Mouse (Mus musculus): ENCODE data around the gene Runx1. TPM values are rescaled to one million over a fixed set of nuclear protein-coding genes. Genes with fewer than 3 reads are reported as not detected.

Gene Runx1
- total RNA-seq (2021), result 1 to 10 TPM; 2.5 to 3.8 TPM
- long read RNA-seq, experiment 1, partial matches to known transcripts, result 1 of 1 reads
- long read RNA-seq, experiment 1, other reads (novel, unspliced or antisense), result 0 of 1 reads
- long read RNA-seq, experiment 2, transcript Runx1-203 (6 exons, 1,985 nt), result major isoform, 5 of 6 reads
- long read RNA-seq, experiment 2, partial matches to known transcripts, result 0 of 6 reads
- long read RNA-seq, experiment 2, other reads (novel, unspliced or antisense), result 1 of 6 reads

DNA sequence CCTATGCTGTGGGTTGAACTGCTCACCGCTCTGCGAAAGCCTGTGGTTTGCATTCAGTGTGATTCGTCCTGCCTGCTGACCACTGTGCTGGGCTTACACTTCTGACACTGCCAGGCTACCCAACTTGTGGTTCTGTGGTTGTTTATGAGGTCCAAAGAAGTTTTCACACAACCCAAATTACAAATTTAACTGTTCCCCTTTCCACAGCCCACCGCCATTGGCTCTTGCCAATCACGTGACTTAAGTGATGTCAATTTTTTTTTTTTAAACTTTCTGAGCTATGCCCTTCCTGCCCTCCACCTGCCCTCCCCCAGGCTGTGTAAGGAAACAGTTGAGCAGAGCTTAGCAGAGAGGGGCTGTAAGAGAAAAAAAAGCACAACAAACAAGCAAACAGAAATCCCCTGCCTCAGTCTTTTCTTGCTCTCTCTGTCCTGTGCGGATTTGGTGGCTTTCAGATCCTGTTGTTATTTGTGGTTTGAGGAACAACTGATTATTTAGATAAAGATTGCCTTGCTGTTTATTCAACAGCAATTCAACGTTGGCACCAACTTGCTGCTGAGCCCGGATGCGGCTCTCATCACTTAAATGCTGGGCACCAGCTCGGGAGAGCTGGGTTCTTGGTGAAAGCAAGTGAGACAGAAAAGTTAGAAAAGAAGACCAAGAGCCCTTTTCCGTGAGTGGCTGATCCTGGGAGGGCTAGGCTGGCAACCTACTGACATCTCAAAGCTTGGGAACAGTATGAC lies at the start of gene Runx1:
Runx1 (minus strand) TSS at position 242 of the 743 bp plus-strand sequence.
- peak; percentile 7 for DNase-seq (ENCODE audit: low spot score)

DNA sequence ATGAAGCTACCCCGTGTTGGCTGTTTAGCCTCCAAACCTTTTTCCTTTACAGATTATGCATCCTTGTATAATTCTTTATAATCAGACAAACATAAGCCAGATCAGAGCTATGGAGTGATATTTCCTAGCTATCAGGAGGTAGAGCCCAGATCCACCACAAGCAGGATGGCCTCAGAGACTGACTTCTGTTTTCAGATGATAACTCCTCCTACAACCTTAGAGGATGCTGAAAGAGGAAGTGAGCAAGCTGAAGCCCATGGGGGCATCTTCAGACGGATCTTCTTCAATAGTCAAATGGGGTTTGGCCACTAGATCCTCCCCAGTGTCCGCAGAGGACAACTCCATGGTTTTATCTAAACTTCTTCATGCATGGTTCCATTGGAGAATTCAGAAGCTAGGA lies 48.1 kb upstream of the Runx1 start:
- DNase-seq (ENCODE audit: low spot score), result no peak

GRCm38 (mm10) chr16:92871728-92872127 lies 45.8 kb upstream of the Runx1 start:
- DNase-seq (ENCODE audit: low spot score), result no peak

DNA sequence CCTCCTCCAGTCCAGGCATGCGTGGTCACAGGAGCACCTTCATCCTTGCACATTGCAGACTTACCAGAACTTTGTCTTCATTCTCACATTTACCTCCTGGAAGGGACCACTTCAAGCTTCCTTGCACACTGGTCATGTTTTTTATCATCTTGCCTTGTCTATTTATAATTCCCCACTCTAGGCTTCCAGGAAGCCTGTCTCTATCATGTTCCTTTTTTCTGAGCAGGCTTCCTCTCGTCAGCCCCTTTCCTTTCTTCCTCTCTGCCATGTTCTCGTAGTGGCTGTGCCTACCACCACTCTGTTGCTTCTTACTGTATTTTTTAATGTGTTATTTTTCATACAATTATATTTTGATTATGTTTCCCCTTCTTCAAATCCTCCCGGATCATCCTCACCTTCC lies 42.6 kb upstream of the Runx1 start:
- DNase-seq (ENCODE audit: low spot score), result no peak

DNA sequence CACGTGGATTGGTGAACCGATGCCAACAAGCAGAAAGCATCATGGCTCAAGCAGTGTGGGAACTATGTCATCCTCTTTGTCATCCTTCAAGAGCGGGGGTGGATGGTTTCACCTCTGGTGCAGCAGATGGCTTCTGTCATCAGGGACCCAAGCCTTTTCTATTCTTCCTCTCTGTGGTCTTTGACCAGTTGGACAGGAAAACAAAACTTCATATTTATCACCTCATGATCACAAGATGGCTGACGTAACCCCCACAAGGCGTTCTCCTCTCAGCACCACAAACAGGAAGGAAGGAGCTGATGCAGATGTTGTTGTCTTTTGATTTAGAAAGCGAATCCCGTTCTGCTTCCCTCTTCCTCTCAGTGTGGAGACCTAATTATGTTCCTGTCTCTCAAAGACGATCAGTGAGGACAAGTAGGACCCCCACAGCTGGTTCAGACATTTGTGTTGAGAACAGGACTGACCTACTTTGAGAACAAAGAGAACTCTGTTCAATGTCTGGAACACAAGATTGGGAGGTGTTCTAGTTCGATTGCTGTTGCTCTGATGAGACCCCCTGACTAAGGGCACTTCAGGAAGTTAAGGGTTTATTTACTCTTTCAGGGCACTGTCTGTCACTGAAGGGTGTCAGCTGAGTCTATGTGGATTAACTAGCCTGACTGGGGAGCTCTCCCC lies 41.4 kb upstream of the Runx1 start:
- peak; percentile 6 for DNase-seq (ENCODE audit: low spot score)

GRCm38 (mm10) chr16:92865314-92865713 lies 39.4 kb upstream of the Runx1 start:
- DNase-seq (ENCODE audit: low spot score), result no peak

GRCm38 (mm10) chr16:92864191-92864590 lies 38.2 kb upstream of the Runx1 start:
- no peak for DNase-seq (ENCODE audit: low spot score)

DNA sequence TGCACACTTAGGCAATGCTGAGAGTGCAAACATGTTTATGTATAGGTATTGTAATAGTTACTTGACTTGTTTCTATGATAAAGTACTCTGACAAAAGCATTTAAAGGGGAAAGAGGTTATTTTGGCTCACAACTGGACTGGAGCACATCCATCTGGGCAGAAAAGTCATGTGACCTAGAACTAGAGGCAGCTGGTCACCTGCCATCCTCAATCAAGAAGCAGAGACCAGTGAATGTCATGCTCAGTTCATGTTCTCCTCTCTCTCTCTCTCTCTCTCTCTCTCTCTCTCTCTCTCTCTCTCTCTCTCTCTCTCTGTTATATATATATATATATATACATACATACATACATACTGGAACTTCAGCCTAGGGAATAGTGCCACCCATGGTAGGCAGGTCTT lies 37.2 kb upstream of the Runx1 start:
- no peak for DNase-seq (ENCODE audit: low spot score)

DNA sequence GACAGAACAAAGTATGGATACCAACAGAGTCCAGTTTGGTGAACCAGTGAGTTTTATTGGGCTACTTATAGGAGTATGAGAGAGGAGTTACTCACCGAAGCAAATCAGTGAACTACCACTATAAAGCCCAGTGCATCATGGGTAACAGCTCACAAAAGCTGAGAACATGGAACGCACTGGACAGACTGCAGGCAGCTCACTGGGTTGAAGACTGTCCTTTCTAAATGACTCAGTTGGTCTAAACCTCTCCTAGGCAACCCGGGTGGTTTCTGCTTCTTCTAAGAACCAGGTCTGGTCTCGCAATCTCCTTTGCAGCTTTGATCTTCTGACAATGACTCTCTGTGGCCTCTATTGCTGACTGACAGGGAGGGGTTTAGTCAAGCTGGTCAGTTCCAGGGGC lies 36.5 kb upstream of the Runx1 start:
- DNase-seq (ENCODE audit: low spot score), result no peak

GRCm38 (mm10) chr16:92861571-92861970 lies 35.6 kb upstream of the Runx1 start:
- DNase-seq (ENCODE audit: low spot score), result no peak

DNA sequence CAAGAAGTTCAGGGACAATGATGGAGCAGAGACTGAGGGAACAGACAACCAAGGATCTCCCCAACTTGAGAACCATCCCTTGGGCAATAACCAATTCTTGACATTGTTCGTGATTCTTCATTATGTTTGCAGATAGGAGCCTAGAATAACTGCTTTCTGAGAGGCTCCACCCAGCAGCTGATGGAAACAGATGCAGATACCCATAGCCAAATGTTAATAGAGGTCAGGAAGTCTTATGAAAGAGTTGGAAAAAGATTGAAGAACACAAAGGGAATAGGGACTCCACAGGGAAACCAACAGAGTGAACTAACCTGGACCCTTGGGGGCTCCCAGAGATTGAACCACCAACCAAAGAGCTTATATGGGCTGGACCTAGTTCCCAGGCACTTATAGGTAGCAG lies 34.7 kb upstream of the Runx1 start:
- no peak for DNase-seq (ENCODE audit: low spot score)

- DNase-seq (ENCODE audit: low spot score), result no peak
Observed at GRCm38 (mm10) chr16:92856779-92857178, 30.8 kb upstream of the Runx1 start.

- DNase-seq (ENCODE audit: low spot score), result no peak
Observed at GRCm38 (mm10) chr16:92852276-92852675, 26.3 kb upstream of the Runx1 start.

DNA sequence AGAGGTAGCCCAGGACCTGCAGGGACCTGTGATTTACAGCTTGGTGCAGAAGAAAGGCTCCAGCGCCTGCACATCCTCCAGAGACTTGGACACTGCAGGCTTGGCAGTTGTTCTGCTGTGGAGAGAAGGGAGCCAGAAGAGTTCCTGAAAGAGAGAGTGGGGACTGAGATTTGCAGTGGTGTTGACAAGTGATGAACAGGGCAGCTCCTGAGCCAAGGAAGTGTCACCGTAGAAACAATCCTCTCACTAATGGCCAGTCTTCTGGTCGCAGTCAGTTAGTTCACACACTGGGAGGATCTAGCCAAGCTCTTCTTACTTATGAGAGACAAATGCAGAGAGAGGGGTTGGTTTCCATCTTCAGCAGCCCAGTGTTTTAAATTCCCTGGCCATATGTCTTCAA lies 24.5 kb upstream of the Runx1 start:
- no peak for DNase-seq (ENCODE audit: low spot score)

DNA sequence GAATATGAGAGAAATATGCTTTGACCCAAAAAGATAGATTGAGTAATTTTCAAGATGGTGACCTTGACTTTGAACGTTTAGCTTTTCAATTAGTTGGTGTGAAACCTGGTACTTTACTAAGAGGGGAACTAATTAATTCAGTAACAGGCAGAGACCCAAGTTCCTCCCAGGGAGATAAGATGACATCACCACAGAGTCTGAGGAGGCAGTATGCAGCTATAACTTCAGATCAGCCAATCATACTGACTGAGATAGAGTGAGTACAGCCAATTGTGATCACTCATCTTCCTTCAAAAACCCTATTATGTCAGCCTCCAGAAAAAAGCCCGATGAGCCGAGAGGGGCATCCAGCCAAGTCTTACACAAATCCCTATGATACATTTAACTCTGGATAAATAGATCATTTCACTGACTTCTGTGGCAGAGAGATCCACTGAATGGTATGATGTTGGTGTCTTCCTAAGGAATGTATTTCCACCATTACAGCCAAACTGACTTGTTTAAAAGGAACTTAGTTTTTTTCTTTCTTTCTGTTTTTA lies 21.9 kb upstream of the Runx1 start:
- DNase-seq (ENCODE audit: low spot score), result no peak

- no peak for DNase-seq (ENCODE audit: low spot score)
Observed at GRCm38 (mm10) chr16:92845244-92846225, 19.6 kb upstream of the Runx1 start.

GRCm38 (mm10) chr16:92838709-92839108 lies 12.8 kb upstream of the Runx1 start:
- no peak for DNase-seq (ENCODE audit: low spot score)

DNA sequence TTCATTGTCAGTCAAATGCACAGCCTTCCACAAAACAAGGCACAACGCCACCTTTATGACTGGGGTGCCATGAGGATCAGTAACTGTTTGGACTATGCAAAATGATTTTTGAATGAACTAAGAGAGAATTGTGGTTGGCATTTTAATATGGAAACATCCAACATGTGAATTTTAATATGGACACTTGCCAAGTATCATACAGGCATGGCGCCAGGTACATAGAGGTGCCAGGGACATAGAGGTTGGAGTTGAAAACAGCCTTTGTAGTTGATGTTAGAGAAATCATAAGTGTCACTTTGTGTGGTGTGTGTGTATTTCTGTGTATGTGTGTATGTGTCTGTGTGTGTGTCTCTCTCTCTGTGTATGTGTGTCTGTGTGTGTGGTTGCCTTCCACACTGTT lies 5.4 kb upstream of the Runx1 start:
- DNase-seq (ENCODE audit: low spot score), result no peak

- no peak for DNase-seq (ENCODE audit: low spot score)
Observed at GRCm38 (mm10) chr16:92830479-92830878, 4.5 kb upstream of the Runx1 start.

GRCm38 (mm10) chr16:92828308-92828862 lies 2.4 kb upstream of the Runx1 start:
- DNase-seq (ENCODE audit: low spot score), result no peak
